Mouse (Mus musculus) olfactory bulb, adult 2 months (tissue): ENCODE data around the gene Vipr2.

Experiments
- CTCF ChIP-seq: fragments of 200-500 bp; IDR thresholded peaks from 2 replicates; pipeline ENCODE4 v1.5.1; 2012; ENCODE audit warnings: low read depth, mild to moderate bottlenecking, low read length, moderate library complexity; ENCODE audit not compliant: insufficient read depth
- POLR2A ChIP-seq: fragments of 200-500 bp; IDR thresholded peaks from 2 replicates; pipeline ENCODE4 v1.6.1; 2012; ENCODE audit warnings: mild to moderate bottlenecking, low read depth, low read length, moderate library complexity; ENCODE audit not compliant: insufficient read depth

GRCm38 (mm10) chr12:116142464-116142863 lies 64.9 kb downstream of the Vipr2 start:
- TF ChIP-seq CTCF (no peak), POLR2A (no peak)
